Mouse (Mus musculus) spleen, adult 2 months (tissue): ENCODE measurements at regions not wholly inside any gene's neighbourhood (a gene's known extent, or its start where the extent isn't known, plus 50 kb on each side); places are given as distances from the start of the nearest gene placed in this dataset.

ENCODE experiments used
- CTCF ChIP-seq: fragments of 200-500 bp; IDR thresholded peaks from 2 replicates; pipeline ENCODE4 v1.5.1; 2011; ENCODE audit warnings: mild to moderate bottlenecking, inconsistent platforms; ENCODE audit not compliant: insufficient read depth, insufficient read length, insufficient replicate concordance; ENCODE audit errors: extremely low read depth
- POLR2A ChIP-seq: fragments of 200-500 bp; IDR thresholded peaks from 2 replicates; pipeline ENCODE4 v1.6.1; 2011; ENCODE audit warnings: low read depth, low read length, inconsistent platforms

GRCm38 (mm10) chr10:25844348-25844747 is 233.7 kb upstream of the Gm9767 start:
- no peak for TF ChIP-seq POLR2A
- no peak for TF ChIP-seq CTCF
